Mouse (Mus musculus) natural killer cell, adult 2 months (primary cell): ENCODE data around the gene Tspan17.

Experiments
- DNase-seq, 2 experiments: peaks; one replicate each; pipeline ENCODE4 v3.0.0; 2022; ENCODE audit warnings: low spot score in 2 of 2

Gene Tspan17

GRCm38 (mm10) chr13:54788740-54789560 is at the start of gene Tspan17:
Gene Tspan17 (plus strand): TSS chr13:54789377.
- DNase-seq: peak; percentile 95 to 96

- DNase-seq: no peak
Measured at GRCm38 (mm10) chr13:54746110-54746509, 43.1 kb upstream of the Tspan17 start.

- no peak for DNase-seq
Measured at GRCm38 (mm10) chr13:54746896-54747295, 42.3 kb upstream of the Tspan17 start.

GRCm38 (mm10) chr13:54748190-54748589 is 41.0 kb upstream of the Tspan17 start:
- DNase-seq: no peak

- no peak for DNase-seq
Measured at GRCm38 (mm10) chr13:54748721-54749060, 40.5 kb upstream of the Tspan17 start.

- no peak for DNase-seq
Measured at GRCm38 (mm10) chr13:54749061-54749863, 39.9 kb upstream of the Tspan17 start.

GRCm38 (mm10) chr13:54749864-54750411 is 39.2 kb upstream of the Tspan17 start, which contains the start of gene Gprin1:
Gene Gprin1 (minus strand): TSS chr13:54749874.
- no peak for DNase-seq

- DNase-seq: no peak
Measured at GRCm38 (mm10) chr13:54750699-54751098, 38.5 kb upstream of the Tspan17 start.

- DNase-seq: no peak
Measured at GRCm38 (mm10) chr13:54752656-54753055, 36.5 kb upstream of the Tspan17 start.

- DNase-seq: no peak
Measured at GRCm38 (mm10) chr13:54753733-54754132, 35.4 kb upstream of the Tspan17 start.

GRCm38 (mm10) chr13:54754169-54755080 is 34.8 kb upstream of the Tspan17 start:
- no peak for DNase-seq

GRCm38 (mm10) chr13:54755201-54755830 is 33.9 kb upstream of the Tspan17 start:
- DNase-seq: no peak

- DNase-seq: no peak
Measured at GRCm38 (mm10) chr13:54756156-54756712, 32.9 kb upstream of the Tspan17 start.

- no peak for DNase-seq
Measured at GRCm38 (mm10) chr13:54757093-54757830, 31.9 kb upstream of the Tspan17 start.

GRCm38 (mm10) chr13:54758045-54758755 is 31.0 kb upstream of the Tspan17 start:
- DNase-seq: peak; percentile 39 to 57

GRCm38 (mm10) chr13:54758756-54759470 is 30.3 kb upstream of the Tspan17 start:
- DNase-seq: no peak

- DNase-seq: no peak
Measured at GRCm38 (mm10) chr13:54759496-54759895, 29.7 kb upstream of the Tspan17 start.

GRCm38 (mm10) chr13:54760164-54760795 is 28.9 kb upstream of the Tspan17 start:
- no peak for DNase-seq
